Mouse (Mus musculus): ENCODE data around the gene M1ap.

Gene M1ap

DNA sequence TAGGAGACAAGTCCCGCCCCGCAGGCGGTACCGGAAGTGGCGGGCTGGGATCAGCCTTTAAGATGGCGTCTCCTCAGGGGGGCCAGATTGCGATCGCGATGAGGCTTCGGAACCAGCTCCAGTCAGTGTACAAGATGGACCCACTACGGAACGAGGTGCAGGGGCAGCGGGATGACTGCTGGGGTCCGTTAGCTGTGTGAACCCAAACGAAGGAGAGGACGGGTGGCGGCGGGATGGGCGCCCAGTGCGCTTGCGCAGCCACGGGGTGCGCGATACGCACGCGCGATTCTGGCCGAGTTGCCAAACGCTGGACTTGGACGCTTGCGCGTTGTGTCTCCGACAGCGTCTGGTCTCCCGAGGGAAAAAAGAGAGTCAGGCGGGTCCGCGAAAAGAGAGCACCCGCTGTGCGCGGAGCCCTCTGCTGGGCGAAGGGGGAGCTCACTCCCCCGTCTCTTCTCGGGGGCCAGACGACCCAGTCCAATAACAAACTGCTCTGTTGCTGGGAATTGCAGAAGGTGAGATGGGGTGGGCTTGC is 131.7 kb downstream of the M1ap start:
- peak; percentile 100 for DNase-seq

Data from right cerebral cortex, postnatal 4 days (tissue).